Mouse (Mus musculus) spleen, adult 2 months (tissue): ENCODE measurements around the gene Pcbp2.

Experiments used
- CTCF ChIP-seq: fragments of 200-500 bp; IDR thresholded peaks from 2 replicates; pipeline ENCODE4 v1.5.1; 2011; ENCODE audit warnings: mild to moderate bottlenecking, inconsistent platforms; ENCODE audit not compliant: insufficient read depth, insufficient read length, insufficient replicate concordance; ENCODE audit errors: extremely low read depth
- POLR2A ChIP-seq: fragments of 200-500 bp; IDR thresholded peaks from 2 replicates; pipeline ENCODE4 v1.6.1; 2011; ENCODE audit warnings: low read depth, low read length, inconsistent platforms

GRCm38 (mm10) chr15:102426963-102427362, 43.4 kb upstream of the Pcbp2 start:
- TF ChIP-seq CTCF (no peak), POLR2A (no peak)
